Mouse (Mus musculus) T-cell, adult 2 months (primary cell): ENCODE measurements around the gene Creb3.
"Not testable (repeated sequence)": the region's sequence is repeated elsewhere in the genome, so short reads cannot be mapped to it uniquely, and the experiment has no call there.

Experiments
- DNase-seq: peaks from one replicate; pipeline ENCODE4 v3.0.0; 2022; ENCODE audit warnings: low spot score

The Creb3 gene

DNA sequence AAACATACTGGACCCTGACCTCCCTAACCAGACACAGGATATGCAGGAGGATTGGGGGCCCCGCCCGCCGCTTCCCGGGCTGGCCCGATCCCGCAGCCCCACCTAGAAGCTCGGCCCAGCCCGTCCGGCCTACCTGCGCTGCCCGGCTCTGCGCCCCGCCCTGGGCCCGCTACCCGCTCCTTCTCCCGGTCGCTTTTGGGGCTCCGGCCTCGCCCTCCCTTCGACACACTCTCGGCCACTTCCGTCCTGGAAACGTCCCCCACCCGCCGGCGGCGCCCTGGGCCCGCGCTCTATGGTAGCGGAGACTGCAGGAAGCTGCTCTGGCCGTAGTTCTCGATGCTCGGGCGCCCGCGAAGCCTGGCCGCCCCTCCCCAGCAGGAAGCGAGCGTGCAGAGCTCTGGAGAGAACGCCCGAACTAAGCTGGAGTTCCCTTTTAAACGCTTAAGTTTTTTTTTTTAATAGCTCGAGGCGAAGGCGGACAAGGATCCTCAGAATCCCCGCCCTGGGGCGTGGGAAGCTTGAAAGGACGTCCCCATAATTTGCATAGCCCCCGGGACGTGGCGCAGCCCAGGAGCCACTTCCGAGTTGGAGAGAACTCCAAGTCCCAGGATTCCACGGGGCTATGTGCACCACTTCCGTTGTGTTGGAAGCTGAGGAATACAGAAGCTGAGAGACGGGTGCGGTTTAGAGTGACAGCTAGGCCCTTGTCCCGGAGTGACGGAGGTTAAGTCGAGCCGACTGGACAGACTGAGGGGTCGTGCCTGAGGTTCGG is at the start of gene Creb3, which contains the start of gene Tln1:
Gene Creb3 (plus strand): TSS at position 336 of the 772 bp plus-strand sequence.
Gene Tln1 (minus strand): TSS at position 695 of the 772 bp plus-strand sequence.
- DNase-seq, result peak; percentile 94

DNA sequence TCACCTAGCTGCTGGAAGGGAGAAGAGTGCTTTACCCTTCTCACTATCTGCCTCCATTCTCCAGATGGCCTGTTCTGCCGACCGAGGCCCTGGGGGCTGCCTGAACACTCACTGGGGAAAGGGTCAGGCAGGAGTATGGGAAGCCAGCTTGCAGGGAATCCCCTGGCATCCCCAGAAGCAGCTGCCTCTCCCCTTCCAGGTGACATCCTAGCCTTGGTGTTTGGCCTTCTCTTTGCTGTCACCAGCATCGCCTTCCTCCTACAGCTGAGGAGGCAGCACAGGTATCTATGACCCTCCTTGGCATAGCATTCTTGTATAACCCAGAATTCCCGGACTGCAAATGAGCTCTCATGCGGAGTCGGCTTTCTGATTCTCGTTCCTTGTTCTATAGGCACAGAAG is 49.5 kb upstream of the Creb3 start:
- no peak for DNase-seq

DNA sequence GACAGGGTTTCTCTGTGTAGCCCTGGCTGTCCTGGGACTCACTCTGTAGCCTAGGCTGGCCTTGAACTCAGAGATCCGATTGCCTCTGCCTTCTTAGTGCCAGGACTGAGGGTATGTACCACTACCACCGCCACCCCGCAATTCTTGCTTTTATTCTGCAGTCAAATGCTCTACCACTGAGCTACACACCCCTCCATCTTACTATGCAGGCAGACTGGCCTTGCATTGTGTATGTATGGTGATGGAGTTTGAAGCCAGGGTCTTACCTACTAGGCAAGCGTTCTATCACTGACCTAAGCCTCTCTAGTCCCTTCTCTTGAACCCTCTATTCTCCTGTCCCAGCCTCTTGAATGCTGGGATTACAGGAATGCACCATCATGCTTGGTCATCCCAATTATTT is 48.8 kb upstream of the Creb3 start:
- DNase-seq, result no peak

DNA sequence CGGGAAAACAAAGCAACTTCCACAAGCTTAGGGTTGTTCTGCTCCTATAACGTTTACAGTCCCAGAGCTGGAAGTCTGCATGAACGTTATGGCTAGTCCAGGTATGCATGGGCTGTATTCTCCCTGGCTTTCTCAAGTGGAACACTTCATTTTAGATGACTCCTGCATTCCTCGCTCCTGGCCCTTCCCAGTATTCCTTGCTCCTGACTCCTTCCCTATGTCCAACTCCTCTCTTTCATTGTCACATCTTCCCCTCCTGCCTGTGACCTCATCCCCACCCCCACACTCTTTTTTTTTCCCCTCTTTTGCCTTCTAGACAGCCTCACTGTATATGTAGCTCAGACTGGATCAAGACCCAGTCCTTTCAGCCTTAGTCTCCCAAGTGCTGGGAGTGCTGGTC is 48.3 kb upstream of the Creb3 start:
- DNase-seq, result no peak

DNA sequence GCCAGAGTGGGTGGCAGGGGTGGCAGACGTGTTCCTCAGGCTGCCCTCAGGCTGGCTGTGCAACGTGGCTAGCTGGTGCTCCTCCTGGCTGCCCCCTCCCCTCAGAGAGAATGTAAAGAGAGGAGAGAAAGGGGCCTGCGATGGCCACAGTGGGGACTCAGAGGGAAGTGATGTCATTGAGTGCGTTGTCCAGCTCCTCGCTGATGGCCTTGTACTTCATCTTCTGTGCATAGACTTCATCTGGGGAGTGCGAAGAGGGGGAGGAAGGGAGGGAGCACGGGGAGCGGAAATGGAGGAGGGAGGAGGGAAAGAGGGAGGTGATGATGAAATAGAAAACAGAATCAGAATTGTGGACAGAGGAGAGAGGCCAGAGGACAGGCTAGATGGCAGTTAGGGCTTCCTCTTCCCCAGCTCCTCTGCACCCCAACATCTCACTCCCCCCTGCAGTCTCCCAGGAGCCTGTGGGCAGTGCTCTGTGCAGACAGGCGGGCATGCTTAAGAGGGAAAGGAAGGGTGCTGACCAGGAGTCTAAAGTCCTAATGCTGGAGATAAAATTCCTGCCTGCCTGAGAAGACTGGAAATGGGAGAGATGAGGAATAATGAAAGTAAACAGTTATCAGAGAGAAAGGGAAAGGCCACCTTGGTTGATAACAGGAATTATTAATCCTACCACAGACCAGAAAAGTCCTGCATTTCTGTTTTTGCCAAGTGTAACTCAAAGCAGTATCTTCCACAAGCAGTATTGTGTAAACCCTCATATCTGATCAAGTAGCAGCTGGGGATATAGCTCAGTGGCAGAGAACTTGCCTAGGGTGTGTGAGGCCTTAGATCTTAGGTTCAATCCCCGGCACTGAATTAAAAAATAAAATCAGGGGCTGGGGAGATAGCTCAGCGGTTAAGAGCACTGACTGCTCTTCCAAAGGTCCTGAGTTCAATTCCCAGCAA is 46.1 kb upstream of the Creb3 start:
- DNase-seq, result no peak

DNA sequence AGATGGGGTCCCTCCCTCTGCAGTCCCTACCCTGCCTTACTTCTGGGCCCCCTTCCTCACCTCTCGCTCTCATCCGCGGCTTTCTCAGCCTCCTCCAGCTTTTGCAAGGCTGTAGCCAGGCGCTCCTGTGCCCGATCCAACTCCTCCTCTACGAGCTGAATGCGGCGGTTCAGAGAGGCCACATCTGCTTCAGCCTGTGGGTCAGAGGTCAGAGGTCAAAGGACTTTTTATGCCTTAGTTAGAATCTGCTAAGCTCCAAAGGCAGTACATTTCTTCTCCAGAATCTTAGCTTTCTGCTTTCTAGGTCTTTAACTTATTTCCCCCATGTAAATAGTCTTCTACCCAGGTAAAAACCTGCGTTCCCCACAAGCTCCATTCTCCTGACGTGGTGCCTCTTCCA is 42.6 kb upstream of the Creb3 start:
- DNase-seq, result no peak

DNA sequence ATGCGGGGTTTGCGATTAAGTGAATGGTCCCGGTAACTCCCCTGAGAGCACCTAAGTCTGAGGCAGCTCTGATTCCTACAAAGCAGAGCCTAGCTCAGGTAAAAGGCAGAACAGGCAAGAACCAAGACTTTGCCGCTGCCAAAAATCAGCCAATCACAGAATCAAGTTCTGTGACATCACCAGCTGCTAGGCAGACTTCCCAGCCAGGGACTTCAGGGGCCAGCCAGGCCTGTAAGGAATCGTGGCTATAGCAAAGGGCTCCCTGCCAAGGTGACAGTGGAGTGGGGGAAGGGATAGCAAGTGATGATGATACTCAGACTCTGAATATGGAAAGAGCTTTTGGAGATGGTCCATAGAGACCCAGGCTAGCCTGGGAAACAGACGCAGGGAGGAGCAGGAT is 42.2 kb upstream of the Creb3 start:
- DNase-seq, result peak; percentile 80

DNA sequence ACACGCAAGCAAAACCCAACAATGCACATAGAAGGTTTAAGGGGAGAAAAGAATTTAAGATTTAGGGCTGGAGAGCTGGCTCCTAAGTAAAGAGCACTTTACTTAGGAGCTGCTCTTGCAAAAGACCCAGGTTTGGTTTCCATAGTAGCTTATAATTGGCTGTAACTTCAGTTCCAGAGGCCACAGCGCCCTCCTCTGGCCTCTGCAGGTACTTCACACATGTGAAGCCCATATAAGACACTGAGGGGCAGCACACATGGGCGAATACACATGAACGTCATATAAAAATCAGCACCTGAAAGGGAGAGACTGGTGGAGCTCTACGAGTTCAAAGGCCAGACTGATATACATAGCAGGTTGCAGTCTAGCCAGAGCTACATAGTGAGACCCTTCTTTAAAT is 34.3 kb upstream of the Creb3 start:
- peak; percentile 26 for DNase-seq

DNA sequence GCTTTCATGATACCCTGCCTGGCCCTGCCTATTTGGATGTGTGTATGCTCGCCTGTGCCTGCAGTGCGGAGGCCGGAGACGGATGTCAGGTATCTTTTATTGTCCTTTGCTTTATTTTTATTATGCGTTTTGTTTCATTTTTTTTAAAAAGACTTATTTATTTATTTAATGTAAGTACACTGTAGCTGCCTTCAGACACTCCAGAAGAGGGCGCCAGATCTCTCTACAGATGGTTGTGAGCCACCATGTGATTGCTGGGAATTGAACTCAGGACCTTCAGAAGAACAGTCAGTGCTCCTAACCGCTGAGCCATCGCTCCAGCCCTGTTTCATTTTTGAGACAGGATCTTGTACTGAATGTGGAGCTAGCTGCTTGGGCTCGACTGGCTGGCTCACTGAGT is 33.6 kb upstream of the Creb3 start:
- no peak for DNase-seq

DNA sequence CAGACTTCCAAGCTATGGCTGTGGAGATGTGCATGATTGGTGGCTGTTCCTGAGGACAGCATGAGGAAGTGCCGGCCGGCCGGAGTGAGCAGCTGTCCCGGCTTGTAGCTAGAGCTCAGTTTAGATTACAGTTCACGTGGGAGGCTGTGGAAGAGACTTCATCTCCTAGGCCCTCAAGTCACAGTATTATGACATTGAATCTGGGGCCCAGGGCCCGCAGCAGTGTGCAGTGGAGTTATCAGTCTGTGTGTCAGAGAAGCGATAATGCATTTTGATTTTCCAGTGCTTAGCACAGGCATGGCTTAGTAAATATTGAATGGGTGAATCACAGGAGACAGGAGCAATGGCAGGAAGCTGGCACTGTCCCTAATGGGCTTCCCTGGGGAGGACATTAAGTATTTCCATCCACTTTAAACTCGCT is 32.0 kb upstream of the Creb3 start:
- DNase-seq, result no peak

DNA sequence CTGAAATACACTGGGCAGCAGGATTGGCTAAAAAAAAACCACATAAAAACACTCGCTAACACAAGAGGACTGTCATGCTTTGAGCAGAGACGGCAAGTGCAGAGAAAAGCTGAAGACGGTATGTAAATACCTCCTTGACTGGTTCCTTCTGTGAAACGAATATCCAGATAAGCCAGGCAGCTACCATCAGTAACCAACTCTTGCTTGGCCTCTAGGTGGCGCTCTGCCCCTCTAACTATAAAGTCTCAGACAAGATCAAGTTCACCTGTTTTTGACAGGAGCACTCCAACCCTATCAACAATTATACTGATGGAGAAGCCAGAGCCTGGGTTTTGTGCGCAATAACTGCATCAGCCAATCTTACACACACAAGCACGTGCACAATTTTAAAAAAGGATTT is 31.6 kb upstream of the Creb3 start:
- peak; percentile 77 for DNase-seq

DNA sequence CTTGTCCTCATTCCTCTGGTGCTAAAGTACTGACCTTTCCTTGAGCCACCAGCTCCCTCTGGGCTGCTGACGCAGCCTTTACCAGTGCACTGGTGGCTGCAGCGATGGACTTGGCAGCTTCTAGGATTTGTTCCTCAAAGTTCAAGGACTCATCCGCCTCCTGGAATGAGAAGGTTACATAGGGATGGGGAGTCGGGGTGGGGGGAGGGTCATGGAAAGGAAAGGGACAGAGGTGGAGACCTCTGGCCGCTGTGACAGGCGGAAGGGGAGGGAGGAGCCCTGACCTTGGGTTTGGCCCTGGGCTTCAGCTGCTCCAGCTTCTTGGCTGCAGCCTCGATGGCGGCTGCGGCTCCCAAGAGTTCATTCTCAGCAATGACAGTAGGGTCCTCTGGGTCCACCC is 28.9 kb upstream of the Creb3 start:
- no peak for DNase-seq

DNA sequence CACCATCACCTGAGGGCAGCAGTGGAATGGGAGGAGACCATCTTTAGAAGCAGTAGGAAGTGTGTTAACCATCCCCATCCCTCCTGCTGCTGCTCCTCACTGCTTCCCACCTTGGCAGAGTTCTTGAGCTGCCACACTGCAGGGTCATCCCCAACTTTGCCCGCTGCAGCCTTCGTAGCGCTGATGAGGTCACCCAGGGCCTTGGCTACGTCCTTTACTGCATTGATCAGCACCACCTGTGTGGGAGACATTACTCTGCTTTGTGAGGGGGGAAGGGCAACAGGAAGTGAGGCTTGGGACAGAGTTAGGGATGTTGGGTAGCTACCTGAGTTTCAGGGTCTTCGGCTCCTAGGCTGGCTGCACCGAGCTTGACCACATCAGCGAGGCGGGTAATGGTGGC is 26.5 kb upstream of the Creb3 start:
- DNase-seq, result no peak

DNA sequence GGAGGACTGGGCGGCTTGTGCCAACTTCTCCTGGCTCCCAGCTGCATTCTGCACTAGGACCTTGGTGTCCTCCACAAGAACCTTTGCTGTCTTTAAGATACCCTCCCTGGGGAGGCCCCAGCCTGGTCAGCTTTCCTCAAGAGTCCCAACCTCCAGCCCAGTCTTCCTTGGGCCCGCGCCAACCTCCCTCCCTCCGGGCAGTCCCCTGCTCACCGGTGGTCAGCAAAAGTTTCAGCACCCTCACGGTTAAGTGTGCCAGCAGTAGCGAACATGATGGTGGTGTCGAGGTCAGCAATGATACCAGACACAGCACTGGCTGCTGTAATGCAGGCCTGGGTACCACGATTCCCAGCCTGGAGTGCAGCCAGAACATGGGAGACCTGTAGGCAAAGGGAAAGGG is 26.1 kb upstream of the Creb3 start:
- DNase-seq, result no peak

DNA sequence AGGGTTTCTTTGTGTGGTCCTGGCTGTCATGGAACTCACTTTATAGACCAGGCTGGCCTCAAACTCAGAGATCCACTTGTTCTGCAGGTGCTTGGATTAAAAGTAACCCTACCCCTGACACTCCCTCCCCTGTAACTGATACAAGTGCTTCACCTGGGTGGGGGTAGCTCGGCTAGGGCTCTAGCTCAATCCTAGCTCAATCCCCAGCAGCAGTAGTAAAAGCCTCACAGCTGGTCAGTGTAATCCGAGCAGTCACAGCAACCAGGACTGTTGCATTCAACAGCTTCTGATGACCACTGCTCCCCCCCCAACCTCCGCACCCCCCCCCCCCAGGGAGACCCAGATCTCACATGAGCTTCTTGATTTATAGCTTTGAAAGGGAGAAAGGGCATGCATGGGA is 20.1 kb upstream of the Creb3 start:
- DNase-seq, result no peak

DNA sequence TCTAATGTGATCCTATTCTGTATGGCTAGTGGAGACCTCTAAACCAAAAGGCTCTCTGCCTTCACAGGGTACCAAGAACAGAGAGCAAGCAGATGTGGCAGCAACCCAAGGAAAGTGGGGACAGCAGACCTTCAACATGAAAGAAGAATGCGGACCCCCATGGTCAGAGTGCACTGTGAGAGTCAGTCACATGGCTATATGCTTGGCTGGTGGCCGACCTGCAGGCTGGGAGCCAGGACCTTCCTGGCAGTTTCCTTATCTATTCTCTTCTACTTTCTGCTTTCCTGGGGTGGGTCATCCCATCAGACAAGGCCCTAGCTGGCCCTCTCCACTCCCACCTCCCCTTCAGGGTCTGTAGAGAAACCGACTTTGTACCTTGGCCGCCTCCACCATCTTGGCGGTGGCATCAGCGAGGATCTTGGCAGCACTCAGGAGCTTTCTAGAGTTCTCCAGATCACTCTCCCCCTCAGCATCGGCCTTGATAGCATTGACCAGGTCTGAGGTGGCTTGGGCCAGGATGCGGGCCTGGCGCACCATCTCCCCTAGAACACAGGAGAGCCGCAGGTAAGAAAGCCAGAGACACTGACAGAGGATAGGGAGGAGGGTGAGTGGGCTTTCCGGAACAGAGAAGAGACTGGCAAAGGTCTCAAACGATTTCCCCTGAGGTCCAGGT is 15.6 kb upstream of the Creb3 start:
- DNase-seq, result no peak

DNA sequence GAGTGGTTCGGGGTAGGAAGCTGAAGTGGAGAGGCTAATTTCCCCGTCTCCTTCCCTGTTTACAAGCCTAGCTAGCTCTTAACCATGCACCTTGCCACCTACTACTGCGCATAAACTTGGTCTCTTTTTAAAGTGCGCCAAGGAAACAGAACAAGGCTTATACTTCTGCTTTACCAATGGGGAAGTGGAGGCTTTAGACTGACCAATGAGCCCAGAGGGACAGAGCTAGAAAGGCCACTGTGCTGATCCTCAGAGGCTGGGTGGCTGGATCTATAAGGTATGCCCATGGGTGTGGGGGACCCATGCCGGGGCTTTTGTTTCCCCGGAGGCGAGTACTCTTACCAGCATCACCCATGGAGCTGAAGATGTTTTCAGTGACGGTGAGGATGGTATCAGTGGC is 15.0 kb upstream of the Creb3 start:
- no peak for DNase-seq

DNA sequence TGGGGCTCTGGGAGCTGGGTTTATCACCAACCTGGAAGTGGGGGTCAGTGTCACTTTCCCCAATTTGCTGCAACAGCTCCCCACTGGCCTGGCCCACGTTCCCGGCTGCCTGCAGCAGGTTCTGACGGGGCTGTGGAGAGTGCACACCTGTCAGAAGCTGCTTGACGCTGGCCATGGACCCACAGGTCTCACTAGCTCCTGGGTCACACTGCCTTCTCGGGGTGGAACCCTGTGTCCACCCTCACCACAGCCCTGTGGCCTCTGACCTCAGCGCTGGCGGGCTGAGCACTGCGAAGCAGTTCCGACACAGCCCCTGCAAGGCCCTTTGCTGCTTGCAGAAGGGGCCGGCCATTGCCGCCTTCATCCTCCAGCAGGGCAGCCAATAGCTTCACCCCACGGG is 13.1 kb upstream of the Creb3 start:
- DNase-seq, result no peak

DNA sequence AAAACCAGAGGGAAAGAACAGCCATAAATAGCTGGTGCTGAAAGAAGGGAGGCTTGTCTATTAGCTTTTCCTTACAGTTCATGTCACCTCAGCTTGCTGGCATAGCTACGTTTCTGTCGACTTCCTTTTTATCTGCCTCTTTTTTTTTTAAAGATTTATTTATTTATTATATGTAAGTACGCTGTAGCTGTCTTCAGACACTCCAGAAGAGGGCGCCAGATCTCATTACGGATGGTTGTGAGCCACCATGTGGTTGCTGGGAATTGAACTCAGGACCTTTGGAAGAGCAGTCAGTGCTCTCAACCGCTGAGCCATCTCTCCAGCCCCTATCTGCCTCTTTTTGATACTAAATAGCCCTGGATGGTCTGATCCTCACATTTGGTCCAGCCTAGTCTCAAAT is 10.3 kb upstream of the Creb3 start:
- not testable (repeated sequence) for DNase-seq

DNA sequence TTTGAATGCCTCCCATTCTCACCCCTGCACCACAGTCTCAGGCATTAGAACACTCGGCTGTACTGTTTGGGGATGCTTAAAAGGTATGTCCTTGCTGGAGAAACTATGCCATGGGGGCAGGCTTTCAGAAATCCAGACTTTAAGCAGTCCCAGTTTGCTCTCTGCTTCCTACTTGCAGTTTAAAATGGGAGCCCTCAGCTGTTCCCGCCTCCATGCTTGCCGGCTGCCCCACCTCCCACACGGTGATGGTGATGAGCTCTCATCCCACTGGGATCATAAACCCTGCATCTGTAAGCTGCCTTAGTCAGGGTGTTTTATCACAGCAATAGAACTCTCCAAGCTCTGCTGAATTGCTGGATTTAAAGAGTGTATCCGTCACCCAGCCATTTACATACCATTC is 9.7 kb upstream of the Creb3 start:
- no peak for DNase-seq

DNA sequence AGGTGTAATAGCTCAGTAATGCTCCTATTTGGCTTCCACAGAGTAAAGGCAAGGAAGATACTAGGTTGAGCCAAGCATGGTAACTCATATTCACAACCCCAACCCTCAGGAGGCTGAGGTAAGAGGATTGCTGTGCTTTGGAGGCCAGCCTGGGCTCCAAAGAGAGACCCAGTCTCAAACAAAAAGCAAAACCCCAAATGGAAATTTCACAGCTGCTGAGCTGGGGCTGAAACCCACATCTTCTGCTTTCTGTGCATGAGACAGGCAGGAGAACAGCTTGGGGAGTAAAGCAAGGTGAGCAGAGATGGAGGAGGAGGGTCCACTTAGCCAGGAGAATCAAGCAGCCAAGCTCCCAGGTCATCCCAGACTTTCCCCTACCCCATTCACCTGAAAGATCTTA is 8.2 kb upstream of the Creb3 start:
- no peak for DNase-seq

DNA sequence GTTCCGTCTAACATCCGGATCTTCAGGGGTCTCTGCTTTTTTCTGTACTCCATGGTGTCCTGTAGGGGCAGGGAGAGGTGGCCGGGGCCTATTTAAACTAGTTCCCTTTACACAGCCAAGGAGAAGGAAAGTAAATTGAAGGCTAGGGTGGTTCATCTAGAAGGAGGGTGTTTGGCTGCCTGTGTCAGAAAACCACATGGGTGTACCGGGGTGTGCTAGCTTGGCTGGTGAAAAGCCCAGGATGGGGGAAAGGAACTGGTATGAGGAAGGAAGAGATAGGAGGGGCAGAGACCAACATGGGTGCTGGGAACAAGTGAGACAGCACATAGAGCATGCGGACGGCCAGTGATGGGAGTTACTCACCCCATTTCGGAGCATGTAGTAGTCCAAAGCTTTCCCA is 6.2 kb upstream of the Creb3 start:
- DNase-seq, result no peak
